Comparison of ENCODE assay signal across 12 mouse cellular contexts in genomic region chr16:29881497-29881896, GRCm38 (mm10).
A peak's percentile ranks its signal among the peaks of the same experiment; 100 is the strongest.
DNase-seq lines count a peak whose midpoint lies in the region; ATAC-seq lines count a peak whose summit lies in the region.
"Had no signal": no experiment of that assay in that cellular context is flagged by ENCODE, and none has a peak within 500 bp of the region (broad histone marks: within the 10 kb centered on the region; RNA-seq: fewer than 3 reads in every experiment).

No protein-coding gene starts in this region.

- 30% methylated on average over 12 of the region's 12 CpGs for WGBS in heart, embryonic 14.5 days
- WGBS in limb, embryonic 10.5 days, result 43% methylated on average over 12 of the region's 12 CpGs

- H3K9me3 ChIP-seq in heart, embryonic 14.5 days (ENCODE audit: control insufficient read depth, low read length), result no peaks in the 10 kb centered on the region
- H3K9me3 ChIP-seq in limb, embryonic 10.5 days (replicated peaks), result no peaks in the 10 kb centered on the region
- H3K9me3 ChIP-seq: intestine, embryonic 15.5 days had no signal

- H3K4me1 ChIP-seq in heart, embryonic 14.5 days (ENCODE audit: control insufficient read depth in 2 of 2, insufficient read depth in 2 of 2, low read length in 2 of 2), result peaks cover 40 to 41% of the 10 kb centered on the region in 2 experiments
- peaks cover 64% of the 10 kb centered on the region for H3K4me1 ChIP-seq in limb, embryonic 10.5 days

- peak overlapping the region; percentile 17 to 88; a peak in 3 of 4 replicates for H3K27ac ChIP-seq in heart, embryonic 14.5 days (replicated peaks in 1 of 2; ENCODE audit: control insufficient read depth in 1 of 2, insufficient read depth in 1 of 2, low read depth in 2 of 2, low read length in 2 of 2)
- peak overlapping the region; percentile 50; the same call in 1 of the 2 replicates for H3K27ac ChIP-seq in limb, embryonic 10.5 days
- H3K27ac ChIP-seq: intestine, embryonic 15.5 days; liver, embryonic 14.5 days had no signal

- no peaks in the 10 kb centered on the region for H3K36me3 ChIP-seq in heart, embryonic 14.5 days (ENCODE audit: control insufficient read depth, insufficient read depth, low read length)
- no peaks in the 10 kb centered on the region for H3K36me3 ChIP-seq in limb, embryonic 10.5 days
- H3K36me3 ChIP-seq: intestine, embryonic 15.5 days had no signal

- no peak for DNase-seq in heart, adult 8-10 months (ENCODE audit: low spot score)
- DNase-seq in 3T3-L1 (ENCODE audit: low read depth, low spot score) (peak; percentile 79), ES-CJ7 (ENCODE audit: low read depth, low spot score) (peak; percentile 27)
- no peak for DNase-seq in limb, embryonic 10.5 days (ENCODE audit: low spot score)
- DNase-seq in urinary bladder, adult 18-20 months (ENCODE audit: low spot score in 2 of 2), result no peak
- DNase-seq in embryo, embryonic 11 days, result no peak
- DNase-seq: cerebellum, adult 9-10 months; thymus, postnatal 14 days had no signal

- H3K9ac ChIP-seq in heart, embryonic 14.5 days (ENCODE audit: low read length), result no peak overlapping the region
- H3K9ac ChIP-seq: intestine, embryonic 15.5 days; liver, embryonic 14.5 days had no signal

- ATAC-seq in heart, embryonic 14.5 days (ENCODE audit: insufficient number of reproducible peaks, insufficient read depth, low FRiP score, low read depth), result no peak
- ATAC-seq: midbrain, embryonic 16.5 days had no signal

- H3K27me3 ChIP-seq in heart, embryonic 14.5 days (ENCODE audit: control insufficient read depth, insufficient read depth, low read length), result no peaks in the 10 kb centered on the region
- peaks cover 33% of the 10 kb centered on the region for H3K27me3 ChIP-seq in limb, embryonic 10.5 days (ENCODE audit: low read depth, poor library complexity, severe bottlenecking)
- H3K27me3 ChIP-seq: intestine, embryonic 15.5 days had no signal

- H3K4me2 ChIP-seq in heart, embryonic 14.5 days (ENCODE audit: low read length), result peak overlapping the region; percentile 14; the same call in 1 of the 2 replicates
- H3K4me2 ChIP-seq: intestine, embryonic 15.5 days had no signal

- no peak overlapping the region for H3K4me3 ChIP-seq in heart, embryonic 14.5 days (ENCODE audit: control insufficient read depth in 1 of 2, insufficient read depth in 1 of 2, low read depth in 1 of 2, low read length in 2 of 2)
- H3K4me3 ChIP-seq in limb, embryonic 10.5 days, result no peak overlapping the region
- H3K4me3 ChIP-seq: intestine, embryonic 15.5 days had no signal

Comparison
In these comparisons a context has a peak if more than half of its experiments do, and no peak if none do; other contexts are left out.
1. DNase-seq: peak in 3T3-L1 (single experiment) and ES-CJ7 (single experiment); none in heart, adult 8-10 months (single experiment), limb, embryonic 10.5 days (single experiment), urinary bladder, adult 18-20 months (0 of 2) and embryo, embryonic 11 days (single experiment).